Mouse (Mus musculus) kidney, adult 18-20 months (tissue): ENCODE measurements around the gene Fgfr4.
"Not testable (repeated sequence)": the region's sequence is repeated elsewhere in the genome, so short reads cannot be mapped to it uniquely, and the experiment has no call there.

Experiments
- DNase-seq: peaks from one replicate; pipeline ENCODE4 v3.0.0; 2021

Fgfr4 gene

GRCm38 (mm10) chr13:55174347-55174746, 21.9 kb downstream of the Fgfr4 start:
- no peak for DNase-seq

- no peak for DNase-seq
Measured at GRCm38 (mm10) chr13:55176265-55176664, 23.8 kb downstream of the Fgfr4 start.

GRCm38 (mm10) chr13:55177903-55178496, 25.6 kb downstream of the Fgfr4 start:
- DNase-seq, result no peak

GRCm38 (mm10) chr13:55178556-55178955, 26.1 kb downstream of the Fgfr4 start:
- peak; percentile 85 for DNase-seq

GRCm38 (mm10) chr13:55179591-55179990, 27.2 kb downstream of the Fgfr4 start:
- no peak for DNase-seq

GRCm38 (mm10) chr13:55181786-55182172, 29.3 kb downstream of the Fgfr4 start:
- DNase-seq, result no peak

GRCm38 (mm10) chr13:55182173-55182894, 29.9 kb downstream of the Fgfr4 start:
- DNase-seq, result peak; percentile 87

GRCm38 (mm10) chr13:55183382-55183781, 30.9 kb downstream of the Fgfr4 start:
- DNase-seq, result no peak

- DNase-seq, result not testable (repeated sequence)
Measured at GRCm38 (mm10) chr13:55187062-55187461, 34.6 kb downstream of the Fgfr4 start.

- no peak for DNase-seq
Measured at GRCm38 (mm10) chr13:55189531-55190107, 37.2 kb downstream of the Fgfr4 start.

- peak; percentile 96 for DNase-seq
Measured at GRCm38 (mm10) chr13:55190121-55190868, 37.9 kb downstream of the Fgfr4 start.

GRCm38 (mm10) chr13:55191535-55191934, 39.1 kb downstream of the Fgfr4 start:
- no peak for DNase-seq

GRCm38 (mm10) chr13:55202758-55203157, 50.3 kb downstream of the Fgfr4 start:
- not testable (repeated sequence) for DNase-seq

GRCm38 (mm10) chr13:55203740-55204139, 51.3 kb downstream of the Fgfr4 start:
- DNase-seq, result peak; percentile 71

GRCm38 (mm10) chr13:55204667-55205389, 52.4 kb downstream of the Fgfr4 start:
- no peak for DNase-seq

- DNase-seq, result no peak
Measured at GRCm38 (mm10) chr13:55205448-55206205, 53.2 kb downstream of the Fgfr4 start.

GRCm38 (mm10) chr13:55208837-55209648, 56.6 kb downstream of the Fgfr4 start:
- DNase-seq, result no peak

GRCm38 (mm10) chr13:55209649-55210192, 57.3 kb downstream of the Fgfr4 start, which contains the start of gene Nsd1:
Gene Nsd1, plus strand, starts transcription at chr13:55209782.
- DNase-seq, result peak; percentile 18

GRCm38 (mm10) chr13:55210193-55210970, 57.9 kb downstream of the Fgfr4 start:
- DNase-seq, result no peak

- DNase-seq, result no peak
Measured at GRCm38 (mm10) chr13:55210971-55211220, 58.5 kb downstream of the Fgfr4 start.
